Mouse (Mus musculus): Measurements from ENCODE around the gene Rab38. TPM values are rescaled to one million over a fixed set of nuclear protein-coding genes. Genes with fewer than 3 reads are reported as not detected.

Rab38 gene
- 0.18 TPM for polyA plus RNA-seq (2017; shearing (Covaris generic))

GRCm38 (mm10) chr7:88429786-88430691, at the start of gene Rab38:
Gene Rab38, plus strand, starts transcription at chr7:88430273.

Other genes starting within 250 kb of the Rab38 start
- gene Ctsc, start 152.2 kb upstream of the Rab38 start, polyA plus RNA-seq (2017; shearing (Covaris generic)) = 107 TPM

Data from CD4-positive, CD25-positive, alpha-beta regulatory T cell (primary cell).